Comparison of ENCODE assay signal across 9 mouse cellular contexts in the genomic region with DNA sequence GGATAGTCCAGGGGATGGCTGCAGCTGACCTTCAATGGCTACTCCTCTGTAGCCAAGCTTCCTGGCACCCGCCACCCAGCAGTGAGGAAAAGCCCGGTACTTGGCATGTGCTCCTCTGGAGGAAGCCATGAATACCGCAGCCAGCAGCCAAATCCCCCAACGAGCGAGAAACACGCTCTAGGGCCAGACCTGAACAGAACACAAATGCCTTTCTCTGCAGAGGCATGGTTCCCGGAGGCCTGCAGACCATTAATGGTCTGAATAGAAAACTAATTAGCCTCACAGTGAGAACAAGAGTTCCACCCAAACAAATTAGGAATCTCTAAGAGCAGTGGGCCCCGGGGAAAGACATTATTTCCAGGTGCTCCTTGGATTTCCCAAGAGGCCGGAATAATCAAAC. TPM values are rescaled to one million over a fixed set of nuclear protein-coding genes. Genes with fewer than 3 reads are reported as not detected.
A peak's percentile ranks its signal among the peaks of the same experiment; 100 is the strongest.
DNase-seq lines count a peak whose midpoint lies in the region; ATAC-seq lines count a peak whose summit lies in the region.
"Had no signal": no experiment of that assay in that cellular context is flagged by ENCODE, and none has a peak within 500 bp of the region (broad histone marks: within the 10 kb centered on the region; RNA-seq: fewer than 3 reads in every experiment).

No protein-coding gene starts in this region.

- intact Hi-C loops in heart, postnatal 36 days (cut with DNase I) = no loop called here

- peaks cover 15% of the 10 kb centered on the region; the same call in 1 of the 2 replicates for H3K4me1 ChIP-seq in forebrain, embryonic 12.5 days

- H3K27me3 ChIP-seq in forebrain, embryonic 12.5 days = peaks cover 29% of the 10 kb centered on the region

- H3K9me3 ChIP-seq in forebrain, embryonic 12.5 days = no peaks in the 10 kb centered on the region

- peaks cover 14% of the 10 kb centered on the region for H3K36me3 ChIP-seq in forebrain, embryonic 12.5 days (replicated peaks)

- no peak overlapping the region for H3K4me3 ChIP-seq in forebrain, embryonic 12.5 days (replicated peaks)

- peak overlapping the region; percentile 46; the same call in 1 of the 2 replicates for H3K27ac ChIP-seq in forebrain, embryonic 12.5 days

- no peak overlapping the region for H3K4me2 ChIP-seq in forebrain, embryonic 12.5 days

- peak; percentile 61; the same call in 1 of the 2 replicates for ATAC-seq in forebrain, embryonic 12.5 days (ENCODE audit: low FRiP score)

- 17% methylated on average over 9 of the region's 9 CpGs for WGBS in forebrain, embryonic 12.5 days

- peak; percentile 10 for DNase-seq in urinary bladder, postnatal 14 days (ENCODE audit: low spot score)
- DNase-seq in urinary bladder, postnatal 10 days (ENCODE audit: low spot score) = no peak
- DNase-seq in heart, postnatal 36 days = peak; percentile 59 to 63
- peak; percentile 40 to 66 for DNase-seq in left cerebral cortex, adult 9 months (ENCODE audit: low spot score in 2 of 2)
- DNase-seq in right cerebral cortex, postnatal 36 days (ENCODE audit: low spot score in 2 of 2) = peak; percentile 36 to 43
- no peak for DNase-seq in embryo, embryonic 10 days (ENCODE audit: low spot score)
- no peak for DNase-seq in urinary bladder, adult 2 months (ENCODE audit: low spot score)

- no peak overlapping the region for H3K9ac ChIP-seq in forebrain, embryonic 12.5 days

RNA-seq across cellular contexts. Expression of gene Nf2, which starts 46.3 kb away (rescaled TPM):
- 72.1 and 75.6 TPM in 2 replicates for polyA plus RNA-seq in forebrain, embryonic 12.5 days (2016; fragmentation: Nextera tagmentation; extraction: Ambion mirVana)
- 10 to 100 TPM; 80.0 to 80.1 TPM for total RNA-seq in heart, postnatal 36 days (2021)
- 46.5 and 50.9 TPM in 2 replicates for polyA plus RNA-seq in urinary bladder, adult 2 months (2012; rRNA removed)

RNA-seq across cellular contexts. Expression of gene Cabp7, which starts 56.4 kb away (rescaled TPM):
- polyA plus RNA-seq in forebrain, embryonic 12.5 days (2016; fragmentation: Nextera tagmentation; extraction: Ambion mirVana) = 0.62 and 0.64 TPM in 2 replicates
- total RNA-seq in heart, postnatal 36 days (2021) = not detected
- polyA plus RNA-seq in urinary bladder, adult 2 months (2012; rRNA removed) = 0.46 and 0.65 TPM in 2 replicates
- polyA plus RNA-seq: large intestine, adult 2 months had no signal

Comparison
In these comparisons a context has a peak if more than half of its experiments do, and no peak if none do; other contexts are left out.
1. DNase-seq: peak in urinary bladder, postnatal 14 days (single experiment), heart, postnatal 36 days (2 of 2), left cerebral cortex, adult 9 months (2 of 2) and right cerebral cortex, postnatal 36 days (2 of 2); none in urinary bladder, postnatal 10 days (single experiment), embryo, embryonic 10 days (single experiment) and urinary bladder, adult 2 months (single experiment).